Mouse (Mus musculus): ENCODE data around the gene Psmd9.
A peak's percentile ranks its signal among the peaks of the same experiment; 100 is the strongest.

The Psmd9 gene

DNA sequence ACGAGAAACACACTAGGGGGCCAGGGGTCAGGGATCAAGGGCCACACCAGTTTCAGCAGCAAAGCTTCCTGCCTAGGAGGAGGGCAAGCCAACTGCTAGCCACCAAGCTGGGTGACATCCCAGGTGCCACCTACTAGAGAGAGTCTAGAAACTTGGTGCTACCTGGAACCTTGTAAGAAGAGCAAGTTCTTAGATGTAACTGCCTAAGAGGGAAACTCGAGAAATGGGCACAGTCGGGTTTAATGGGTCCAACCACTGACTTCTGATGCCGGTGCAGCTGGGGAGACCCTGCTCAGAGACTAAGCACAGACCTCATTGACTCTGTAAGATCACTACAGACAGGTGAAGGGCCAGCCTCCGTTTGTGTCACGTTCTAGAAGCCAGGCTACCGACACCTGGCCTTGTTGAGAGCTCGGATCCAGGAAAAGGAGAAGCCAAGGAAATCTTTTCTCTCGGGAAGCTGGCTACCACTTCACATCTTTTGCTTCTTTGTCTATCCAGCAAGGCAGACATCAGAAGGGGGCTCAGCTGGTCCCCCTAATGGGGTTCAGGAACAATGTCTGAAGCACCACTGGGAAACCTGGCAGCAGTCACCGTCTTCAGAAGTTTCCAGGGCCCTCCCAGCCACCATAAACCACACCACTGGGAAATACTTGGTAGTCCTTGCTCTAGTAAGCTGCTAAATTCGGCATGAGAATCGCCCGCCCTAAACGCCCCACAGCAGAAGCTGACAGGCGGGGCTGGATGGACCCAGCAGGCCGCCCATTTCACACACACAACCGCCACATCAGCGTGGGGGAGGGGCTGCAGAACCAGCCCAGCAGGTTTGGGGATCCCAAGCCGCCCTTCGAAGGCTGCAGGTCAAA lies 31.9 kb upstream of the Psmd9 start:
- peak; percentile 92 for DNase-seq (ENCODE audit: low spot score)

DNA sequence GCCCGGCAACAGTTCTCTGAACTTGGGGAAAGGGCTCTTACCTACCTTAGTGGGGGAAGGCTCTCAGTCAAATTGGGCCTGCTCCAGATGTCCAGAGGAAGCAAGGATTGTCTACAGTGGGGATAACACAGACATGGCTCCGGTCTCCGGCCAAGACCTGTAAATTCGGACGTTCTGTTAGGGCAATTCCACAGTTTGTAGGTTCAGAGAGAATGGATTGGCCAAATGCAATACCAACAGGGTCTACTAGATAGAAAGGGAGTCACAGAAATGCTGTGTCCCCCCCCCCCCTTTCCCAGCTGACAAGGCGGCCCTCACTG lies 31.3 kb upstream of the Psmd9 start:
- DNase-seq (ENCODE audit: low spot score) = no peak

DNA sequence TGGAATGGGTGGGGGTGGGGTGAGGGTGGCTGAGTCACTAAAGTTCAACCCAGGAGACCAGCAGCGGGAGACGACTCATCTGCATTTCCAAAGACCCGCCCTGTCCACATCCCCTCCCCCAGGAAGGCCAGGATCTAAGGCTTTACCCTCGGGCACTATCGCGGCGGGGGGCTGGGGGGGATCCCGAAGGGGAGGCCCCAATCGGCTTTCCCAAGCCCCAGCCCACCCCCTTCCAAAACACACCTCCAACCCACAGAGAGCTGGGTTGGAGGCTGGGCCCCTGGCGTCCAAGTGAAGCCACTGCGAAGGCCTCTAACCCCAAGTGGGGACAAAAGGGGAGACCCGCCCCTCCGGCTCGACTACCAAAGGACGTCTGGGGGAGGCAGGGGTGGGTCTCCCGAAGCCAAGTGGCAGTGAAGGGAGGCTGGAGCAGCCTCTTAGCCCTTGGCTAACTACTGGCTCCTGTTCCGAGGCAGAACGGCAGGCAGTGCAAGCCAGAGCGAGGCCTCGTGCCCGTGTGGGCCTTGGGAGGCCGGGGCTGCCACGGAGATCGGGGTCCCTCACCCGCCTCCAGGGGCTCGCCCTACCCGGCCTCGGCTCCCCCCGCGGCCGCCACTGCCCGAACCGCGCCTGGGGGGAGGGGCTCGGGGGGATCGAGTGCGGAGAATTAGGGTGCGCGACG lies 30.8 kb upstream of the Psmd9 start:
- DNase-seq (ENCODE audit: low spot score) = peak; percentile 67

DNA sequence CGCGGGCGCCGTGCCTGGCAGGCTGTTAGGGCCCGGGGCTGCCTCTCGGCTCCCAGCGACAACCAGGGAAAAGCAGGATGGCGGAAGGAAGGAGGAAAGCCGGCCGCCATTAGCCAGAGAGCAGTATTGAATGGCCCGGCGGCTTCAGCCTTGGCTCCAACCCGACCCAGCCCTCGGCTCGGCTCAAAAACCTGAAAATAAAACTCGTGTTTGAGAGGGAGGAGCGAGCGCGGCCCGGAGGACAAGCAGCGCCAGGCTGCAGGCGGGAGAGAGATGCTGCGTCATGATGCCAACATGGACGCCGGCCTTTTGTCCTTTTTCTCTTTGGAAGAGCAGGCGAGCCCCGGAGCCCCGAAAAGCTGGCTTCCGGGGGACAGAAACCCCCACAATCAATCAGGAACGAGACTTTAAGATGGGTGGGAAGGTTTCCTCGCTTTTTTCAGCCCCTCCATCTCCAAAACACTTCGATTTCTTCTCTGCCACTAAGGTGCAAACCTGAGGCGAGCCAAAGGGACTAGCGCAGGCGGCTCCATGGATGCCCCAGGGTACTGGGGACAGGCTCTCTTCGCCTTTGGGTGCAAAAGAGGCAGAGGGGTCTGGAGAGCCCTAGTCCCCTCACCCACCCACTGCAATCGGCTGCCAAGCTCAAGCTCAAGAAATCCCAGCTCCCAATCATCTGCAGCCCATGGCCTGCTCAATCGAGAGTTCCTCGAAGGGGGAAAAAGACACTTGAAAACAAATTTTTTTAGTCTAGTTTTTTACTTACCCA lies 30.1 kb upstream of the Psmd9 start:
- peak; percentile 69 for DNase-seq (ENCODE audit: low spot score)

DNA sequence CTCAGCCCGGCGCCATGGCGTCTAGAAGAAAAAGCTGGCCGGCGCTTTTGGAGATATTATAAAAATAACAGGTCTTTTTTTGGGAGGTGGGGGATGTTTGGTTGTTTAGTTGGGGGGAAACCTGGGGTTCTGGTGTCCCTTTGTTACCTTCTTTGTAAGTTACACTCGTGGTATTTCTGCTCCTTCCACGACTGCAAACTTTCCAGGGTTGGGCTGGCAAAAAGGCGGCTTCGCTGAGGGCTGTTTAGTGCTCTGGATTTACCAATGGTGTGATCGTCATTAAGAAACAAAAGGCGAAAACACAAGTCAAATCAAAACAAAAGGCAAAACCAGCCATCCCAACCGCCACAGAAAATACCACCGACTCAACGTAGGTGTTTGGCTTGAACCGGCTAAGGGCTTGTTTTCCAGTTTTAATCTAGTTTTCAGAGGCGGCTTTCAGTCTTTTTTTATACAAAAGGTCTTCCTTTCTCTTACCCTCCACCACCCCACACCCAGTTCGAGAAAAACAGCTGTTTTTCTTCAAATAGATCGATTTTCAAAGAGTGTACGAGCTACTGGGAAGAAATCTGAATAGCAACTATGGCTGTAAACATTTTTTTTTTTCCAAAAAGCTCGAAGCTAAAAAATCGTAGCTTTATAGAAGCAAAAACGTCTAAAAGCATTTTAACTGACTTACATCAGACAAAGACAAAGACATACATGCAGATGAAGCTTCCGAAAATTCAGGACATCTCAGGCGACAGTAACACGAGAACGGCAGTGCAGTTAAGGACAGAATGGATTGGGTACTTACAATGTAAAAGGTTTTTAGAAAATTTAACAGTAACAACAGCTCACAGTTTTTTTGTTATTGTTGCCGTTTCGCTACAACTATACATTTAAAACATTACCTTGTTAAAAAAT lies 29.2 kb upstream of the Psmd9 start:
- DNase-seq (ENCODE audit: low spot score) = no peak

DNA sequence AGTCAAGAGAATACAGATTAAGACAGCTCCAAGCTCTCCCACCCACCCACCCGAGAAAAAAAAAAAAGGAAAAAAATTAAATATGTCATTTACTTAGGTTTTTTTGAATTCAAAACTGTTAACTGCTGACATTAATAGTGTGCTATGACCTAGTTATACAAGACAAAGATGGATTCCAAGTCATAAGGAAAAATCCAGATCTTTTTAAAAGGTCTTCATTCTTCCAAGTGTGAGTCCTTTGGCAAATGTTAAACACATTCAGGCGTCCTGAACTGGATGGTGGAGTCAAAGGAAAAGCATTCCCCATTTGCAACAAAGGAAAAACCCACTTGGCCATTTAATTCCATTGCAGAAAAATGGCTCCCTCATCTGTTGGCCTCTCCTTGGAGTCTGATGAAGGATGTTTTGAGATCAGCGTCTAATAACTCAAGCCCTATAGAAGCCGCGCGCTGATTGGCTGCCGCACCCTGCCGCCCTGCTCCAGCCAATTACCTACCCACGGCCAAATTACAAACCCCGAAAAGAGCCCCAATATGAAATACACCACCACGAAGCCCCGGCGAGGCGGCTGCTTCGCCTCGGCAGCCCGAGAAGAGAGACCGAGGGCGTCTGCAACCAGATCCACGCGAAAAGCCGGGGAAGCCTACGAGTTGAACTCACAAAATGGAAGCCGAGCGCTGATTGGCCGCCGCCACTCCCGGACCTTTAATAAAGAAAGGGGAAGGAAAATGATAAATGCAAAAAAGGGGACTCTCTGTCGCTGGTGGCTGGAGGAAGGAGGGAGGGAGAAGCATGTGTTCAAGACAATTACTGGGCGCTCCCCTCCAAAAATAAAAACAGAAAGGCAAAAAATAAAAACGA lies 28.3 kb upstream of the Psmd9 start:
- peak; percentile 81 for DNase-seq (ENCODE audit: low spot score)

DNA sequence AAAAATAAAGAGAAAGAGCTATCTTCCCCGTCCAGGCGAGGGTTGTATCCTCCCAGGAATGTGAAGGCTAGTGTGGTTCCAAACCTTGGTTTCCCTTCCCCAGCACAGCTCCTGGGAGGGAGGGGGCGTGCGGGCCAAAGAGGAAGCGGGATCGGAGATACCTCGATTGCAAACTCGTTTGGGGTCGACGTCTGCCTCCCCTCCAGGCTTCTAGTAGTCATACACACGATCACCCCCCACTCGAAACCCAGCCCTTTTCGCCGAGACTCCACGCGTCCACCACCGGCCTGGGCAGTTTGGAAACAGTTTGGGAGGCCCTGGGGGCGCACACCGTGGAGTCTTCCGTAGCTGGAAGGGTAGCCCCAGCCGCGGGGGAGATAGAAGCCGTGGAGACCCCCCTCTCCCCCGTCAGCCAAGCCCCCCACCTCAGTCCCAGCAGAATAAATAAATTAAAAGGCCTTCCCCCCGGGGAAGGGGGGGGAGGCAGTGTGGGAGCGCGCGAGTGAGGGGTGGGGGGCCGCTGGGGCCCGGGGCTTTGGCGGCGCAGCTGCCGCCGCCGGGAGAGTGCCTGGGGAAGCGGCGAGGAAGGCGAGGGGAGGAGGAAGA lies 27.6 kb upstream of the Psmd9 start:
- peak; percentile 49 for DNase-seq (ENCODE audit: low spot score)

DNA sequence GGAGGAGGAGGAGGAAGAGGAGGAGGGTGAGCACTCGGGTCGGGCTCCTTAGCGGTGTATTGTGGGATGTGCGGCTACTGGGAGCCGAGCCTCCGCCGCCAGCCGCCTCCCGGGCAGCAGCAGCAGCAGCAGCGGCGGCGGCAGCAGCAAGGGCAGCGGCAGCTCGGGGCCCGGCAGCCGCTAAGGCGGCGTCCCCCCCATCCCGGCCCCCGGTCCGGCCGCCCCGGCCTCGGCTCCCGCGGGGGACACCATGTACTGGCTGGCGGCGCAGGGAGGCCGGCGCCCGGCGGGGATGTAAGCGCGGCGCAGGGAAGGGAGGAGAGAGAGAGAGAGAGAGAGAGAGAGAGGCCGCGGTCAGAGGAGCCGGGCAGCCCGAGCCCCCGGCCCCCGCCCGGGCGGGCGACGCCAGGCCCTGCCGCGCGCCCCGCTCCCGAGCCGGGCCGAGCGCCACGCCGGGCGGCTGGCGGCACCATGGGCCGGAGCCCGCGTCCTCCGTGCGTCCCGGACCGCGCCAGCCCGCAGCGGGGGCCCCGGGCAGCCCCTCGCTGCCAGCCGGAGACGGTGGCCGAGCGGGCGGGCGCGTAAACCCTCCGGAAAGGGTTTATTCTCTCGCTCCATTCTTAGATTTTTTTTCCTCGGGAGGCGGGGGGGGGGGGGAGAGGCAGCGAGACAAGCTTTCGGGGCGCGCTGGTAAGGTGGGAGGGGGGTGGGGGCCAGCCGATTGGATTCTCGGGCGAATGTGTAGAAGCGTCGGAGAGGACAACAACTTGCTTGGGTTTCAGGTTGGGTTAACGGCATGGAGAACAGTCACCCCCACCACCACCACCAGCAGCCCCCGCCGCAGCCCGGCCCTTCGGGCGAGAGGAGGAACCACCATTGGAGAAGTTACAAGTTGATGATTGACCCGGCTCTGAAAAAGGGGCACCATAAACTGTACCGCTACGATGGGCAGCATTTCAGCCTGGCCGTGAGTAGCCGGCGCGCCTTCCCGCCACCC lies 26.8 kb upstream of the Psmd9 start, which contains the start of gene Setd1b:
Gene Setd1b (plus strand): TSS at position 33 of the 997 bp plus-strand sequence.
- peak; percentile 47 for DNase-seq (ENCODE audit: low spot score)

DNA sequence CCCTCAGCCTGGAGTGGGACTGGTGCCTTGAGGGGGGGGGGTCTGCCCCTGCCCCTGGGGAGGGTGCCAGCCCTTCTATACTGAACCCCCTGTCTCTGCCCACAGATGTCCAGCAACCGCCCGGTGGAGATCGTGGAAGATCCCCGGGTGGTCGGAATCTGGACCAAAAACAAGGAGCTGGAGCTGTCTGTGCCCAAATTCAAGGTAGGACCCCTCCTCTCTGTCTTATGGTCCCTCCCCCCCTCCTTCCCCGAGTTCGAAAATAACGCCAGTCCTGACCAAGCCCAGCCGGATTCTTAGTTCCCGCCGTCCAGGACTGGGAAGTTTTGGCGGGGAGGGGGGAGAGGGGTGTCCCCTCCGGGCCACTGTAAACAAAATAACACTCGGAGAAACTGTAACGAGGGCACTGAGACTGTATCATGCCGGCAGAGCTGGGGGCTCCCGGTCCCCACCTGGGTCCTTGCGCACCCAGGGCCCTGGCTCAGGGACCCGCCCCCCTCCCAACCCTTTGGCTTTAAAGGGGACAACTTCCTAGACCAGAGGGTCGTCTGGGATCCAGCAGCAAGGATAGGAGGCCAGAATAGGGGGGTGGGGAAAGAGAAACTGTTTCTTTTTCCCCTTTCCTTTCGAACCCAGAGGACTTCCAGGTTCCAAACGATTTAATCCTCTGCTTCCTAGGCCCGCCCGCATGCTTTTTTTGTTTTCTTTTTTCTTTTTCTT lies 25.8 kb upstream of the Psmd9 start:
- DNase-seq (ENCODE audit: low spot score) = no peak

DNA sequence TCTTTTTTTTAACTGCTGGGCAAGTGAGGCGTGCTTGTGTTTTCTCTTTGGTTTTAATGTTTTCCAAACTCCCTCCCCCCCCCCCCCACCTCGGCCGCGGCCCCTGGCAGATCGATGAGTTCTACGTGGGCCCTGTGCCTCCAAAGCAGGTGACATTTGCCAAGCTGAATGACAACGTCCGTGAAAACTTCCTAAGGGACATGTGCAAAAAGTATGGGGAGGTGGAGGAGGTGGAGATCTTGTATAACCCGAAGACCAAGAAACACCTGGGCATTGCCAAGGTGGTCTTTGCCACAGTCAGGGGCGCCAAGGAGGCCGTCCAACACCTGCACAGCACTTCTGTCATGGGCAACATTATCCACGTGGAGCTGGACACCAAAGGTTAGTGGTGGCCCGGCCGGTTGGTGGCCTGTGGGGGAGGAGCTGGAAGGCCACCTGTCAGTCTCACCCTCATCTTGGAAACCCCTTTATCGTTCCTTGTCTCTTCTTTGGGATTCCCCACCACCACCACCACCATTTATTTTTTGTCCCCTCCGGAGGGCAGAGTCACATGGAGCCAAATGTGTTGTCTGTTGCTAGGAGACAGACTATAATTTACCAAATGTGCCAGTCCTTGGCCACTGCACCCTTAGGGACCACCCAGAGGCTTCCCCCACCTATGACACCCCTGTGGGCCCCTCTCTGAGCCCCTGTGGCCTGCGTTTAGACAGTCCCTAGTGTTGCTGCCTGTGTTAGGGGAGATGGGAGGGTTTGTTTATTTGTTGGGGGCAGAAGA lies 25.1 kb upstream of the Psmd9 start:
- DNase-seq (ENCODE audit: low spot score) = no peak

DNA sequence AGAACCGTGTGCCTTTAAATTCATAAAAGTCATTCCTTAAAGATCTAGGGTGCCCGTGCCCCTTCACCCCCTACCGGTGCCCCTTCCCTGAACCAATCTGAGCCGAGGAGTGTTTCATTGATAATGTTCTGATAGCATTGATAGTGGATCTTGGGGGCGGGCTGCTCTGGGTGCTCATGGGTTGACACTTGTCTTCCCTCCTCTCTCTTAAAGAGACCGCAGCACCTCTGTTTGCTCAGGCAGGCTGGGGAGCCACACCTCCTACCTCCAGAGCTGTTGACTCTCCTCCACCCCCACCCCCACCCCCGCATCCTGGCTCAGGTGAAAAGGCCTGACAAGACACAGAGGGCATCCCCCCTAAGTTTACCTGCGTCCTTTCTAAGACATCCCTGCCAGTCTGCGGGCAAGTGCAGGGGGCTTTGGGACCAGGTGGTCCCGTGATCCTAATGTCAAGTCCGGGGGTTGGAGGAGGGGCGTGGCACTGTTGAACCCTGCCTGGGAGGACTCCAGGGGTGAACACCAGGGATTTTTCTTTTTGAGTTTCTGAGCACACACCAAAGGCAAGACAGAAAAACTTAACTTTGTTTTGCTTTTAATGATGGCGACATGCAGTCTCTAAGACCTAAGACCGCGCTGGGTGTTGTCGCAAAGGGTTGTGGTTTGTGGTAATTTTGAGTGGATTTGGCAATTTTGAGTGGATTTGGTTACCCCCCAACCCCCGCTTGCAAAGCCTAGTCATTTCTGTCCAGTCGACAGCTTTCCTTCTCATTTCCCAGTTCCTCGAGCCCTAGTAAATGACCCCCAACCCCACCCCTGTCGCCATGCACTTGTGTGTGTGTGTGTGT lies 24.2 kb upstream of the Psmd9 start:
- DNase-seq (ENCODE audit: low spot score) = no peak

DNA sequence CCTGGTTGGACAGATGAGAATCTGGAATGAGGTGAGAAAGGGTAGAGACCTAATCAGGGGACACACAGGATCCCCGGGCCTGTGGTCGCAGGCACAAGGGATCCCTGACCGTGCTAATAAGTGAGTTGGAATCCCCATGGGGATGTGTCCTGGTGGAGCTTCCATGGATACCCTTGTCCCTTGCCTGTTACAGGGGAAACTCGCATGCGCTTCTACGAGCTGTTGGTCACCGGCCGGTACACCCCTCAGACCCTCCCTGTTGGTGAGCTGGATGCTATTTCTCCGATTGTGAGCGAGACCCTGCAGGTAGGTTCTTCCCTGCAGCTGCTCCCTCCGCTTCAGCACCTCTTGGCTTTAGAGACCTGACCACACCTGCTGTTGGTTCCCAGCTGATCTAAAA lies 22.9 kb upstream of the Psmd9 start:
- DNase-seq (ENCODE audit: low spot score) = no peak

DNA sequence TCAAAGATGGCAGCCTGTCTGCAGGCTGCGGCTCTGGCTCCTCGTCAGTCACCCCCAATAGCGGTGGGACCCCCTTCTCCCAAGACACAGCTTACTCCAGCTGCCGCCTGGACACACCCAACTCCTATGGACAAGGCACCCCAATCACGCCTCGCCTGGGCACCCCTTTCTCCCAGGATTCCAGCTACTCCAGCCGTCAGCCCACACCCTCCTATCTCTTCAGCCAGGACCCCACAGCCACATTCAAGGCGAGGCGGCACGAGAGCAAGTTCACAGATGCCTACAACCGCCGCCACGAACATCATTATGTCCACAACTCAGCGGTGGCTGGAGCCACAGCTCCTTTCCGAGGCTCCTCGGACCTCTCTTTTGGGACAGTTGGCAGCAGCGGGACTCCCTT lies 21.6 kb upstream of the Psmd9 start:
- DNase-seq (ENCODE audit: low spot score) = no peak

DNA sequence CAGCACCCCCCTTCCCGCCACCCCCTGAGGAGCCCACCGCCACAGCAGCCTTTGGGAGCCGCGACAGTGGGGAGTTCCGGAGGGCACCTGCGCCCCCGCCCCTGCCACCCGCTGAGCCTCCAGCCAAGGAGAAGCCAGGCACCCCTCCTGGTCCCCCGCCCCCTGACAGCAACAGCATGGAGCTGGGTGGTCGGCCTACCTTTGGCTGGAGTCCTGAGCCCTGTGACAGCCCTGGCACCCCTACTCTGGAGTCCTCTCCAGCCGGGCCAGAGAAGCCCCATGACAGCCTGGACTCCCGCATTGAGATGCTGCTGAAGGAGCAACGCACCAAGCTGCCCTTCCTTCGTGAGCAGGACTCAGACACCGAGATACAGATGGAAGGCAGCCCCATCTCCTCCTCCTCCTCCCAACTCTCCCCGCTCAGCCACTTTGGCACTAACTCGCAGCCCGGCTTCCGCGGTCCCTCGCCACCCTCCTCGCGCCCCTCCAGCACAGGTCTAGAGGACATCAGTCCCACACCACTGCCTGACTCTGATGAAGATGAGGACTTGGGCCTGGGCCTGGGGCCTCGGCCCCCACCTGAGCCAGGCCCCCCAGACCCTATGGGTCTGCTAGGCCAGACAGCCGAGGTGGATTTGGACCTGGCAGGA lies 21.0 kb upstream of the Psmd9 start:
- no peak for DNase-seq (ENCODE audit: low spot score)

DNA sequence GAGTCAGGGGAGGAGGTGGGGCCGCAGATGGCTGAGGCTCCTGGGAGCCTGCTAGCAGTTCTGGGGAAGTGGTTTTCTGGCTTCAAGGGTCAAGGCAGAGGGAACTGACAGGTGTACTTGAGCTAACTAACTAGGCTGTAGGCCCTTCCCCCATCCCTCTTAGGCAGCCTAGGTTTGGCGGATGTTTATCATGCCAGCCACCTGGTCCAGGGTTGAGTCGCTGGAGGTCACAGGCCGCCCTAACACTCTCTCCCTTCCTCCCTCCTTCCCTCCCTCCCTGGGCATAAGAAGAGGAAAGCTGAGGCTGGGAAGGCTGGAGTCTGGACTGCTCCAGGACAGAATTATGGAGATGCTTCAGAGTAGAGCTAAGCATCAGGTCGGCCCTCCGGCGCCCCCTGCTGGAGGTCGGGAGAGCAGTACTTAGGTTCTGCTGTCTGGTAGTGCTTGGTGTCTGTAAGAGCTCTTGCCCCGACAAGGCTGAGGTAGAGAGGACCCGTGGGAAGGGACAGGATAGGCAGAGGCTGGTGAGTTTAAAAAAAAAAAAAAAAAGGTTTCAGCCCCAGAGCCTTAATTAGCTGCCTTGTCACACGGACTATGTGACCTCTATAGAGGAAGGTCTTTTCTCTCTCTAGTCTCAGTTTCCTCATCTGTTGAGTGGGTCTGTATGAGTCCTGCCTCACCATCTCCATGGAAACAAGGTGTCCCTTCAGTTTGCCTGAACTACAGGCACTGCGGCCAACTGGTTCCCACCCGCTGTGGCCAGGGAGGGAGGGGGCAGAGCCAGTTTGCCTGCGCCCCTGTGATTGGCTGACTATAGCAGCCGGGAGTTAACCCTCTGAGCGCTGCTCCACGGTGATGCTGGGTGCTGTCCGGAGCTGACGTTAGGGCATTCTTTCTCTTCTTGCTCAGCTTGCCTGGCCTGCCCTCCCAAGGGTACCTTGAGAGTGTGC lies 19.5 kb upstream of the Psmd9 start:
- peak; percentile 92 for DNase-seq (ENCODE audit: low spot score)
